Mouse (Mus musculus) MEL (cell line): ENCODE data around the gene Dscam. TPM values are rescaled to one million over a fixed set of nuclear protein-coding genes. Genes with fewer than 3 reads are reported as not detected.

Source experiments
- DNase-seq: peaks from one replicate; pipeline ENCODE4 v3.0.0; 2011; ENCODE audit warnings: low read depth, low spot score
- H3K27ac ChIP-seq: 2 replicates; pipeline ENCODE4 v1.5.1; 2012; ENCODE audit warnings: low read depth, mild to moderate bottlenecking, control low read depth, low read length, moderate library complexity; ENCODE audit not compliant: control insufficient read depth
- H3K27me3 ChIP-seq, 2 experiments: fragments of 150-350 bp in 1 of 2; sonication (generic) in 1 of 2; 2 replicates each; pipeline ENCODE4 v1.6.1; 2012; ENCODE audit warnings: low read length in 2 of 2, mild to moderate bottlenecking in 2 of 2, improper control_type of control experiment in 1 of 2, moderate library complexity in 1 of 2; ENCODE audit not compliant: insufficient read depth in 2 of 2, control insufficient read depth in 1 of 2
- H3K36me3 ChIP-seq, 2 experiments: 2 replicates each; pipeline ENCODE4 v1.6.1; 2012 to 2014; ENCODE audit warnings: low read length in 2 of 2, improper control_type of control experiment in 1 of 2, inconsistent platforms in 1 of 2, mild to moderate bottlenecking in 1 of 2; ENCODE audit not compliant: insufficient read depth in 2 of 2, control insufficient read depth in 1 of 2
- H3K4me1 ChIP-seq, 2 experiments: fragments of 150-350 bp in 1 of 2; sonication (generic) in 1 of 2; 2 replicates each; pipeline ENCODE4 v1.6.1; 2012; ENCODE audit warnings: low read length in 2 of 2, improper control_type of control experiment in 1 of 2, mild to moderate bottlenecking in 1 of 2; ENCODE audit not compliant: insufficient read depth in 2 of 2, control insufficient read depth in 1 of 2
- H3K4me3 ChIP-seq, 2 experiments: fragments of 150-350 bp in 1 of 2; sonication (generic) in 1 of 2; 2 replicates each; pipeline ENCODE4 v1.5.1; 2012; ENCODE audit warnings: low read depth in 2 of 2, low read length in 2 of 2, mild to moderate bottlenecking in 2 of 2, moderate library complexity in 2 of 2, control low read depth in 1 of 2, improper control_type of control experiment in 1 of 2; ENCODE audit not compliant: control insufficient read depth in 1 of 2, insufficient read depth in 1 of 2
- H3K79me2 ChIP-seq: 2 replicates; pipeline ENCODE4 v1.6.1; 2012; ENCODE audit warnings: mild to moderate bottlenecking, low read length, moderate library complexity; ENCODE audit not compliant: control insufficient read depth, poor library complexity, insufficient read depth
- H3K9ac ChIP-seq: 2 replicates; pipeline ENCODE4 v1.6.1; 2012; ENCODE audit warnings: low read depth, mild to moderate bottlenecking, control low read depth, low read length, moderate library complexity; ENCODE audit not compliant: control insufficient read depth, poor library complexity, severe bottlenecking
- H3K9me3 ChIP-seq: fragments of 150-350 bp; sonication (generic); replicated peaks from 2 replicates; pipeline ENCODE4 v1.6.1; 2012; ENCODE audit warnings: mild to moderate bottlenecking, low read length, improper control_type of control experiment, moderate library complexity; ENCODE audit not compliant: insufficient read depth
- CHD2 ChIP-seq: IDR thresholded peaks from 2 replicates; pipeline ENCODE4 v1.6.1; 2011; ENCODE audit warnings: low read length, improper control_type of control experiment
- CTCF ChIP-seq, 3 experiments: IDR thresholded peaks in 2 of 3; conservative IDR thresholded peaks in 1 of 3; 2 replicates each; pipeline ENCODE4 v1.5.1; 2011 to 2012; ENCODE audit warnings: low read length in 3 of 3, low read depth in 2 of 3, mild to moderate bottlenecking in 2 of 3, improper control_type of control experiment in 1 of 3, inconsistent platforms in 1 of 3, mixed read lengths in 1 of 3, moderate library complexity in 1 of 3; ENCODE audit not compliant: control insufficient read depth in 1 of 3, insufficient read depth in 1 of 3, poor library complexity in 1 of 3, severe bottlenecking in 1 of 3
- E2F4 ChIP-seq: IDR thresholded peaks from 2 replicates; pipeline ENCODE4 v1.6.1; 2011; ENCODE audit warnings: low read depth, low read length, improper control_type of control experiment, borderline replicate concordance
- EP300 ChIP-seq, 2 experiments: IDR thresholded peaks; 2 replicates each; pipeline ENCODE4 v1.6.1; 2011; ENCODE audit warnings: improper control_type of control experiment in 2 of 2, low read length in 2 of 2, low read depth in 1 of 2, mild to moderate bottlenecking in 1 of 2
- GATA1 ChIP-seq: IDR thresholded peaks from 2 replicates; pipeline ENCODE4 v1.6.1; 2011; ENCODE audit warnings: low read depth, low read length, improper control_type of control experiment
- HCFC1 ChIP-seq: IDR thresholded peaks from 2 replicates; pipeline ENCODE4 v1.6.1; 2012; ENCODE audit warnings: low read depth, mild to moderate bottlenecking, inconsistent platforms, low read length, improper control_type of control experiment, moderate library complexity
- JUND ChIP-seq: IDR thresholded peaks from 2 replicates; pipeline ENCODE4 v1.6.1; 2011; ENCODE audit warnings: low read depth, mild to moderate bottlenecking, improper control_type of control experiment, low read length
- KAT2A ChIP-seq: conservative IDR thresholded peaks from 2 replicates; pipeline ENCODE4 v1.6.1; 2012; ENCODE audit warnings: low read depth, low read length, improper control_type of control experiment, inconsistent platforms
- MAFK ChIP-seq: IDR thresholded peaks from 2 replicates; pipeline ENCODE4 v1.6.1; 2011; ENCODE audit warnings: low read depth, mild to moderate bottlenecking, low read length, improper control_type of control experiment, borderline replicate concordance
- MAX ChIP-seq: IDR thresholded peaks from 2 replicates; pipeline ENCODE4 v1.6.1; 2011; ENCODE audit warnings: low read length, improper control_type of control experiment
- MAZ ChIP-seq: IDR thresholded peaks from 2 replicates; pipeline ENCODE4 v1.6.1; 2012; ENCODE audit warnings: low read depth, mild to moderate bottlenecking, inconsistent platforms, low read length, improper control_type of control experiment
- MXI1 ChIP-seq: IDR thresholded peaks from 2 replicates; pipeline ENCODE4 v1.6.1; 2011; ENCODE audit warnings: mild to moderate bottlenecking, low read depth, low read length, improper control_type of control experiment
- MYB ChIP-seq: IDR thresholded peaks from 2 replicates; pipeline ENCODE4 v1.6.1; 2011; ENCODE audit warnings: mild to moderate bottlenecking, low read depth, low read length, improper control_type of control experiment
- NELFE ChIP-seq: IDR thresholded peaks from 2 replicates; pipeline ENCODE4 v1.6.1; 2011; ENCODE audit warnings: low read depth, low read length, improper control_type of control experiment
- NRF1 ChIP-seq: IDR thresholded peaks from 2 replicates; pipeline ENCODE4 v1.6.1; 2014; ENCODE audit warnings: low read depth, mild to moderate bottlenecking, inconsistent platforms, low read length, improper control_type of control experiment, moderate library complexity; ENCODE audit not compliant: poor library complexity, insufficient read depth, severe bottlenecking
- POLR2AphosphoS5 ChIP-seq: IDR thresholded peaks from 2 replicates; pipeline ENCODE4 v1.6.1; 2012; ENCODE audit warnings: low read depth, borderline replicate concordance, mild to moderate bottlenecking, inconsistent platforms, low read length, moderate library complexity, mixed read lengths
- RAD21 ChIP-seq: IDR thresholded peaks from 2 replicates; pipeline ENCODE4 v1.6.1; 2011; ENCODE audit warnings: mild to moderate bottlenecking, low read depth, low read length, improper control_type of control experiment
- RCOR1 ChIP-seq: IDR thresholded peaks from 2 replicates; pipeline ENCODE4 v1.6.1; 2012; ENCODE audit warnings: low read depth, mild to moderate bottlenecking, inconsistent platforms, low read length, improper control_type of control experiment
- TCF12 ChIP-seq: IDR thresholded peaks from 2 replicates; pipeline ENCODE4 v1.6.1; 2014; ENCODE audit warnings: low read depth, mild to moderate bottlenecking, inconsistent platforms, low read length, improper control_type of control experiment, moderate library complexity
- UBTF ChIP-seq: IDR thresholded peaks from 2 replicates; pipeline ENCODE4 v1.6.1; 2012; ENCODE audit warnings: low read depth, mild to moderate bottlenecking, inconsistent platforms, low read length, improper control_type of control experiment, moderate library complexity, borderline replicate concordance; ENCODE audit not compliant: insufficient read depth
- USF1 ChIP-seq: IDR thresholded peaks from 2 replicates; pipeline ENCODE4 v1.6.1; 2014; ENCODE audit warnings: low read depth, mild to moderate bottlenecking, inconsistent platforms, low read length, improper control_type of control experiment, moderate library complexity
- ZC3H11A ChIP-seq: IDR thresholded peaks from 2 replicates; pipeline ENCODE4 v1.6.1; 2012; ENCODE audit warnings: low read depth, mild to moderate bottlenecking, inconsistent platforms, low read length, improper control_type of control experiment
- ZKSCAN1 ChIP-seq: IDR thresholded peaks from 2 replicates; pipeline ENCODE4 v1.6.1; 2012; ENCODE audit warnings: low read depth, mild to moderate bottlenecking, inconsistent platforms, low read length, improper control_type of control experiment, moderate library complexity
- ZMIZ1 ChIP-seq: IDR thresholded peaks from 2 replicates; pipeline ENCODE4 v1.6.1; 2012; ENCODE audit warnings: low read depth, mild to moderate bottlenecking, inconsistent platforms, low read length, improper control_type of control experiment, moderate library complexity
- polyA plus RNA-seq, 2 experiments: library from polyadenylated mRNA; stranded (reverse) in 1 of 2; unstranded in 1 of 2; fragments of >175 nt in 1 of 2; fragments of >200 nt in 1 of 2; gene quantifications; 2 replicates each; pipeline versions ENCODE4 v1.2.1 to v1.2.4; 2012; ENCODE audit warnings: low replicate concordance in 2 of 2, low read depth in 1 of 2; ENCODE audit not compliant: insufficient read length in 2 of 2, insufficient read depth in 1 of 2, missing spikeins in 1 of 2
- total RNA-seq: library from RNA; depleted of rRNA; stranded (reverse); fragments of 300-350 nt; gene quantifications from 2 replicates; pipeline ENCODE4 v1.2.3, GENCODE M21; 2012

Dscam gene
- total and polyA plus RNA-seq, 3 experiments: not detected

DNA sequence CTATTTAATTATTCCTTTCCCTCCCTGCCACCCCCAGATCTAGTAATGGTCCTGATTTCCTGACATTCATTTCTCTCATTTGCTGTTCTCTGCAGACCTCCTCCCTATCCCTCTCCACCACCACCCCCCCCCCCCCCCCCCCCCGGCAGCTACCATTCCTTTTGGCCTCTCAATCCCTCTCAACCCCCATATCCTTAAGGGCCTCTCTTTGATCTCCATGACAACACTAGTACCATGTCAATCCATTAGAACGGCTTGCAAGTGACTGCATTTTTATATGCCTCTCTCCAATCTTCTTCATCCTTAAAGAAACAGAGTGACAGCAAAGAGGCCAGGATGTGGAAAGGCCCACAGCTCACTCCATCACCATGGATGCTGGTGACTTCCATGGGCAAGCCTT is 480.5 kb downstream of the Dscam start:
- H3K9ac ChIP-seq: no peak overlapping the region
- H3K27me3 ChIP-seq: no peaks in the 10 kb centered on the region
- H3K79me2 ChIP-seq: no peaks in the 10 kb centered on the region
- no peak overlapping the region for H3K4me3 ChIP-seq
- no peaks in the 10 kb centered on the region for H3K36me3 ChIP-seq
- DNase-seq: no peak
- TF ChIP-seq EP300 (IDR thresholded peaks at IDR 0.05; ENCODE audit: low read depth in 1 of 2, low read length in 2 of 2) (no peak), ZMIZ1 (no peak), MAFK (no peak), MYB (no peak), ZC3H11A (no peak), KAT2A (no peak), USF1 (no peak), HCFC1 (no peak), RCOR1 (no peak), CHD2 (no peak), JUND (no peak), RAD21 (no peak), NRF1 (no peak), POLR2AphosphoS5 (no peak), TCF12 (no peak), GATA1 (no peak), CTCF (IDR thresholded peaks at IDR 0.05 in 2 of 3, conservative IDR thresholded peaks at IDR 0.05 in 1 of 3; ENCODE audit: control insufficient read depth in 1 of 3, insufficient read depth in 1 of 3, low read depth in 2 of 3, low read length in 3 of 3, poor library complexity in 1 of 3, severe bottlenecking in 1 of 3) (no peak), E2F4 (no peak)
- H3K27ac ChIP-seq: no peak overlapping the region
- no peaks in the 10 kb centered on the region; the same call in 1 of the 2 replicates for H3K9me3 ChIP-seq
- H3K4me1 ChIP-seq: no peaks in the 10 kb centered on the region

DNA sequence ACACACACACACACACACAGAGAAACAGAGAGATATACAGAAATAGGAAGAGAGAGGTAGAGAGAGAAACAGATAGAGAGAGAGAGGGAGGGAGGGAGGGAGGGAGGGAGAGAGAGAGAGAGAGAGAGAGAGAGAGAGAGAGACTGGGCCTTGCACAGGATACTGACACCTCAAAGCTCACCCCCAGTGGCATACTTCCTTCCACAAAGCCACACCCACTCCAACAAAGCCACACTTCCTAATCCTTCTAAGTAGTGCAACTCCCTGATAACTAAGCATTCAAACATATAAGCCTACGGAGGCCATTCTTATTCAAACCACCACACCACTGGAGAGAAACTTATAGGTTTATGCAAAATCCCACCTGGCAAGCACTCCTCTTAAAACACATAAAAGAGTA is 481.1 kb downstream of the Dscam start:
- H3K79me2 ChIP-seq: no peaks in the 10 kb centered on the region
- no peaks in the 10 kb centered on the region for H3K4me1 ChIP-seq
- TF ChIP-seq JUND (no peak), NELFE (no peak), MAZ (no peak), MYB (no peak), ZKSCAN1 (no peak), MAX (no peak), GATA1 (no peak), TCF12 (no peak), MXI1 (no peak), CTCF (IDR thresholded peaks at IDR 0.05 in 2 of 3, conservative IDR thresholded peaks at IDR 0.05 in 1 of 3; ENCODE audit: control insufficient read depth in 1 of 3, insufficient read depth in 1 of 3, low read depth in 2 of 3, low read length in 3 of 3, poor library complexity in 1 of 3, severe bottlenecking in 1 of 3) (no peak), UBTF (no peak)
- no peaks in the 10 kb centered on the region for H3K36me3 ChIP-seq
- H3K27me3 ChIP-seq: no peaks in the 10 kb centered on the region
- H3K27ac ChIP-seq: no peak overlapping the region
- no peak overlapping the region for H3K4me3 ChIP-seq
- H3K9me3 ChIP-seq: no peaks in the 10 kb centered on the region; the same call in 1 of the 2 replicates
- no peak for DNase-seq
- H3K9ac ChIP-seq: no peak overlapping the region
